Mouse (Mus musculus) liver, postnatal 0 days (tissue): ENCODE data around the gene Cped1.

ENCODE experiments used
- CTCF ChIP-seq: sonication (generic); IDR thresholded peaks from 2 replicates; pipeline ENCODE4 v1.5.1; 2016; ENCODE audit warnings: antibody characterized with exemption, low read depth
- EP300 ChIP-seq: IDR thresholded peaks from 2 replicates; pipeline ENCODE4 v1.6.1; 2016; ENCODE audit warnings: antibody characterized with exemption, low read depth, mild to moderate bottlenecking

DNA sequence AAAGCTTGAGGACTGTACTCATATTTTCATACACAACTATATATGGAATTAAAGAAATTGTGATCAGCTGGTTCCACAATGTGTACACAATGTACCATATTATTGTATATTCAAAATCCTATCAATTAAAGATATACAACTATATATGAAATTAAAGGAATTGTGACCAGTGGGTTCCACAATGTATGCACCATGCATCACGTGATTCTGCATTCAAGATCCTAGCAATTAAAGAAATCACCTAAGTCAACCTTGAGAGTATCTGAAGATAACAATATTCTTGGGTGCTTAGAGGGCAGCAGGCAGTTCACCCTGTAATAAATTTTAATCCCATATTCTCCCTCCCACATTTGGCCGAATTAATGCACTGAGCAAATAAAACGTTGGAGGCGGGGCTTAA is 280.3 kb downstream of the Cped1 start:
- TF ChIP-seq CTCF = no peak
- no peak for TF ChIP-seq EP300
